Mouse (Mus musculus): Measurements from ENCODE around the gene 1700092M07Rik. TPM values are rescaled to one million over a fixed set of nuclear protein-coding genes. Genes with fewer than 3 reads are reported as not detected.

1700092M07Rik gene
- 1.9 and 3.0 TPM in 2 replicates for polyA plus RNA-seq (2015; fragmentation: Nextera tagmentation; extraction: Ambion mirVana)

- Histone ChIP-seq H3K36me3 (peaks cover 61% of the 10 kb centered on the region), H3K4me1 (replicated peaks) (peaks cover 36% of the 10 kb centered on the region), H3K9me3 (no peaks in the 10 kb centered on the region), H3K27me3 (no peaks in the 10 kb centered on the region), H3K27ac (peak within 1 kb of the TSS; percentile 96), H3K9ac (peak within 1 kb of the TSS; percentile 93), H3K4me2 (peak within 1 kb of the TSS; percentile 98), H3K4me3 (peak within 1 kb of the TSS; percentile 92)
- 70% methylated on average over 14 of the region's 14 CpGs for WGBS
- ATAC-seq (ENCODE audit: low FRiP score), result no peak
Measured at GRCm38 (mm10) chr19:8740603-8741002, at the start of gene 1700092M07Rik. 1700092M07Rik (plus strand) TSS chr19:8740718.

- no peaks in the 10 kb centered on the region for H3K4me1 ChIP-seq (replicated peaks)
- no peak overlapping the region for H3K27ac ChIP-seq
- no peak overlapping the region for H3K4me2 ChIP-seq
- H3K36me3 ChIP-seq, result no peaks in the 10 kb centered on the region
- no peaks in the 10 kb centered on the region for H3K27me3 ChIP-seq
- no peak overlapping the region for H3K9ac ChIP-seq
- WGBS, result 60% methylated on average over 9 of the region's 9 CpGs
- ATAC-seq (ENCODE audit: low FRiP score), result no peak
- no peak overlapping the region for H3K4me3 ChIP-seq
- H3K9me3 ChIP-seq, result no peaks in the 10 kb centered on the region
Measured at GRCm38 (mm10) chr19:8691871-8692539, 48.5 kb upstream of the 1700092M07Rik start.

GRCm38 (mm10) chr19:8692740-8693139 lies 47.8 kb upstream of the 1700092M07Rik start:
- no peaks in the 10 kb centered on the region for H3K4me1 ChIP-seq (replicated peaks)
- no peak overlapping the region for H3K9ac ChIP-seq
- H3K4me2 ChIP-seq, result no peak overlapping the region
- H3K9me3 ChIP-seq, result no peaks in the 10 kb centered on the region
- no peak overlapping the region for H3K4me3 ChIP-seq
- no peaks in the 10 kb centered on the region for H3K27me3 ChIP-seq
- H3K36me3 ChIP-seq, result no peaks in the 10 kb centered on the region
- no peak for ATAC-seq (ENCODE audit: low FRiP score)
- 61% methylated on average over 5 of the region's 5 CpGs for WGBS
- no peak overlapping the region for H3K27ac ChIP-seq

GRCm38 (mm10) chr19:8695330-8695729 lies 45.2 kb upstream of the 1700092M07Rik start:
- 50% methylated on average over 5 of the region's 6 CpGs for WGBS
- 0 out of 2 replicates have a peak, but pooled peaks have one; percentile 32 for ATAC-seq (ENCODE audit: low FRiP score)

GRCm38 (mm10) chr19:8699652-8700051 lies 40.9 kb upstream of the 1700092M07Rik start:
- 82% methylated on average over 9 of the region's 9 CpGs for WGBS

More at GRCm38 (mm10) chr19:8695330-8695729, 45.2 kb upstream of the 1700092M07Rik start:
- no peaks in the 10 kb centered on the region for H3K27me3 ChIP-seq
- no peaks in the 10 kb centered on the region for H3K9me3 ChIP-seq
- no peak overlapping the region for H3K9ac ChIP-seq
- no peak overlapping the region for H3K27ac ChIP-seq
- no peak overlapping the region for H3K4me2 ChIP-seq
- H3K4me1 ChIP-seq (replicated peaks), result no peaks in the 10 kb centered on the region
- H3K36me3 ChIP-seq, result no peaks in the 10 kb centered on the region
- no peak overlapping the region for H3K4me3 ChIP-seq

GRCm38 (mm10) chr19:8702458-8702857 lies 38.1 kb upstream of the 1700092M07Rik start:
- no peak overlapping the region for H3K4me3 ChIP-seq
- H3K27me3 ChIP-seq, result no peaks in the 10 kb centered on the region
- H3K4me2 ChIP-seq, result no peak overlapping the region
- ATAC-seq (ENCODE audit: low FRiP score), result no peak
- H3K27ac ChIP-seq, result no peak overlapping the region
- H3K4me1 ChIP-seq (replicated peaks), result no peaks in the 10 kb centered on the region
- 51% methylated on average over 3 of the region's 3 CpGs for WGBS
- no peaks in the 10 kb centered on the region for H3K9me3 ChIP-seq
- peaks cover 11% of the 10 kb centered on the region for H3K36me3 ChIP-seq
- no peak overlapping the region for H3K9ac ChIP-seq

More at GRCm38 (mm10) chr19:8699652-8700051, 40.9 kb upstream of the 1700092M07Rik start:
- H3K9ac ChIP-seq, result no peak overlapping the region
- no peaks in the 10 kb centered on the region for H3K9me3 ChIP-seq
- no peak for ATAC-seq (ENCODE audit: low FRiP score)
- no peaks in the 10 kb centered on the region for H3K36me3 ChIP-seq
- H3K27ac ChIP-seq, result no peak overlapping the region
- H3K27me3 ChIP-seq, result no peaks in the 10 kb centered on the region
- H3K4me3 ChIP-seq, result no peak overlapping the region
- no peaks in the 10 kb centered on the region for H3K4me1 ChIP-seq (replicated peaks)
- H3K4me2 ChIP-seq, result no peak overlapping the region

GRCm38 (mm10) chr19:8703571-8703970 lies 36.9 kb upstream of the 1700092M07Rik start:
- ATAC-seq (ENCODE audit: low FRiP score), result no peak
- no peak overlapping the region for H3K4me3 ChIP-seq
- no peak overlapping the region for H3K9ac ChIP-seq
- peaks cover 23% of the 10 kb centered on the region for H3K36me3 ChIP-seq
- H3K9me3 ChIP-seq, result no peaks in the 10 kb centered on the region
- no peaks in the 10 kb centered on the region for H3K4me1 ChIP-seq (replicated peaks)
- H3K27ac ChIP-seq, result no peak overlapping the region
- H3K4me2 ChIP-seq, result no peak overlapping the region
- 62% methylated on average over 3 of the region's 4 CpGs for WGBS
- H3K27me3 ChIP-seq, result no peaks in the 10 kb centered on the region

GRCm38 (mm10) chr19:8705026-8705708 lies 35.4 kb upstream of the 1700092M07Rik start:
- Histone ChIP-seq H3K9ac (no peak overlapping the region), H3K4me3 (no peak overlapping the region), H3K36me3 (peaks cover 38% of the 10 kb centered on the region), H3K9me3 (no peaks in the 10 kb centered on the region), H3K27ac (0 out of 2 replicates have a peak overlapping the region, but pooled peaks have one; percentile 23), H3K4me2 (no peak overlapping the region), H3K4me1 (replicated peaks) (peaks cover 1% of the 10 kb centered on the region), H3K27me3 (no peaks in the 10 kb centered on the region)
- WGBS, result 67% methylated on average over 6 of the region's 6 CpGs
- no peak for ATAC-seq (ENCODE audit: low FRiP score)

GRCm38 (mm10) chr19:8706132-8706667 lies 34.3 kb upstream of the 1700092M07Rik start:
- Histone ChIP-seq H3K4me2 (no peak overlapping the region), H3K36me3 (peaks cover 48% of the 10 kb centered on the region), H3K4me3 (no peak overlapping the region), H3K27me3 (no peaks in the 10 kb centered on the region), H3K27ac (no peak overlapping the region), H3K4me1 (replicated peaks) (peaks cover 12% of the 10 kb centered on the region), H3K9me3 (no peaks in the 10 kb centered on the region), H3K9ac (no peak overlapping the region)
- WGBS, result 88% methylated on average over 7 of the region's 7 CpGs
- ATAC-seq (ENCODE audit: low FRiP score), result no peak

GRCm38 (mm10) chr19:8706930-8707329 lies 33.6 kb upstream of the 1700092M07Rik start:
- WGBS, result 97% methylated on average over 7 of the region's 7 CpGs
- no peak overlapping the region for H3K4me3 ChIP-seq
- ATAC-seq (ENCODE audit: low FRiP score), result no peak
- peaks cover 19% of the 10 kb centered on the region for H3K4me1 ChIP-seq (replicated peaks)
- no peaks in the 10 kb centered on the region for H3K9me3 ChIP-seq
- H3K9ac ChIP-seq, result no peak overlapping the region
- H3K36me3 ChIP-seq, result peaks cover 53% of the 10 kb centered on the region
- H3K27ac ChIP-seq, result no peak overlapping the region
- H3K4me2 ChIP-seq, result no peak overlapping the region
- H3K27me3 ChIP-seq, result no peaks in the 10 kb centered on the region

GRCm38 (mm10) chr19:8708954-8709353 lies 31.6 kb upstream of the 1700092M07Rik start:
- no peaks in the 10 kb centered on the region for H3K27me3 ChIP-seq
- WGBS, result 96% methylated on average over 8 of the region's 8 CpGs
- no peak overlapping the region for H3K4me3 ChIP-seq
- peaks cover 53% of the 10 kb centered on the region for H3K36me3 ChIP-seq
- H3K9me3 ChIP-seq, result no peaks in the 10 kb centered on the region
- no peak for ATAC-seq (ENCODE audit: low FRiP score)
- H3K9ac ChIP-seq, result no peak overlapping the region
- peaks cover 30% of the 10 kb centered on the region for H3K4me1 ChIP-seq (replicated peaks)
- no peak overlapping the region for H3K27ac ChIP-seq
- H3K4me2 ChIP-seq, result no peak overlapping the region

GRCm38 (mm10) chr19:8710057-8710456 lies 30.5 kb upstream of the 1700092M07Rik start:
- Histone ChIP-seq H3K4me1 (replicated peaks) (peaks cover 37% of the 10 kb centered on the region), H3K9me3 (no peaks in the 10 kb centered on the region), H3K27me3 (no peaks in the 10 kb centered on the region), H3K36me3 (peaks cover 53% of the 10 kb centered on the region), H3K4me3 (no peak overlapping the region), H3K4me2 (no peak overlapping the region), H3K9ac (0 out of 2 replicates have a peak overlapping the region, but pooled peaks have one; percentile 1), H3K27ac (peak overlapping the region; percentile 37; the same call in 1 of the 2 replicates)
- 88% methylated on average over 2 of the region's 2 CpGs for WGBS
- ATAC-seq (ENCODE audit: low FRiP score), result no peak
